Mouse (Mus musculus) sigmoid colon, adult 10 weeks (tissue): ENCODE measurements around the gene Exoc3l. TPM values are rescaled to one million over a fixed set of nuclear protein-coding genes. Genes with fewer than 3 reads are reported as not detected.

Experiments
- polyA plus RNA-seq: library from polyadenylated mRNA; stranded (reverse); fragments of 350-450 nt; fragmentation: Illumina TruSeq; extraction: RNeasy Lipid Tissue Mini Kit (QIAGEN cat#74804); gene quantifications from one replicate; pipeline ENCODE4 v1.2.3, GENCODE M21; 2014; ENCODE audit warnings: low read depth, low replicate concordance

The Exoc3l gene
- polyA plus RNA-seq, result not detected

DNA sequence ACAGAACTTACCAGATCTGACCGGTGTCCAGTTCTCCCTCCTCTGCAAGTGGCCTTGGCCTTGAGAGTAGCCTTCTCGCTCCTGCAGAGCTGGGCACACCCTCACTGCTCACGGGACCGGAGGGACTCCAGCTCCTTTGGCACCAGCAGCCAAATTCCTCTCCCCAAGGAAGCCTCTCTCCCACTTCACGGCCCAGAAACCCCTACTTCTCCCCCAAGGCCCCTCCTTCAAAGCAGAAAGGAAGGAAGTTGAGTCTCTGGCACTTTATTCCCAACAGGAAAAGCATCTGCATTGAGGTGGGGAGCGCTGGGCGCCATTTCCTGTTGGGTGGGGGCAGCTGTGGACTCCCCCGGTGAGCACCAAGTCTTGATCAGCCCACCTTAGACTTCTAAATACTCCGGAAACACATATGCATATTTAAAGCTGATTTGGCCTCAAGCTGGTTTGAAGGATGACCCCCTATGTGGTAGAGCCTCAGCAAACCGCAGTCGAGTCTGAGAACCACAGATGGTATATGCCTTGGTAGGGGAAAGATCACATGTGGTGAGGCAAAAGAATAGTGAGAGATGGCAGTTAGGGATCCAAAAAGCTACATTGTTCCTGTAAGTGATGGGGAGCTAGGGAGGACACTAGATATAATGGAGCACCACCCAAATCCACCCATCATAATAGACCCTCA is at the start of gene Exoc3l:
Gene Exoc3l, minus strand, starts transcription at position 207 of the 679 bp plus-strand sequence.

DNA sequence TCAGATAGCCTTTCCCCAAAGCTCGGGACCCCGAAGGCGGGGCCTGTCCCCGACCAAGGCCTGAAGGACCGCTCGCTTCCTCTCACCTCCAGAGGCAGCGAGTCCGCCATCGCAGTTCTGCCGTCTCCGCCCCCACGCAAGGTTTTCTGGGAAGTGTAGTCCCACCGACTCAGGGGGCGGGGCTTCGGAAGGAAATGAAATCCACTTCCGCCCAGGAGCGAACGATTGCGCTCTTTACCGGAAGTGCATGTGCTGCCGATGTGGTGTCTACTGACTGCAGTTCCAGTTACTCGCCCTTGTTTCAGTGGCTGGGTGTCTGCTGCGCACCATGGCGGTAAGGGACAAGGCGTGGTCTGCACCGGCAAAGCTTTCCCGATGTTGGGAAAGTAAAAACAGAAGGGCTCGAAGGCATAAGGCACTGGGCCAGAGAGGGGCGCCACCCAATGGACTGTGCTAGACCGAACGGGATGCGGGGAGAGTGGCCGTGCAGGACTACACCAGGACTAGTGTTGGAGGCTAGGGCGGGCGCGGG is 30.3 kb upstream of the Exoc3l start, which contains the start of the genes Lrrc29 and Tmem208:
Gene Lrrc29, minus strand, starts transcription at position 138 of the 532 bp plus-strand sequence.
Gene Tmem208, plus strand, starts transcription at position 214 of the 532 bp plus-strand sequence.

DNA sequence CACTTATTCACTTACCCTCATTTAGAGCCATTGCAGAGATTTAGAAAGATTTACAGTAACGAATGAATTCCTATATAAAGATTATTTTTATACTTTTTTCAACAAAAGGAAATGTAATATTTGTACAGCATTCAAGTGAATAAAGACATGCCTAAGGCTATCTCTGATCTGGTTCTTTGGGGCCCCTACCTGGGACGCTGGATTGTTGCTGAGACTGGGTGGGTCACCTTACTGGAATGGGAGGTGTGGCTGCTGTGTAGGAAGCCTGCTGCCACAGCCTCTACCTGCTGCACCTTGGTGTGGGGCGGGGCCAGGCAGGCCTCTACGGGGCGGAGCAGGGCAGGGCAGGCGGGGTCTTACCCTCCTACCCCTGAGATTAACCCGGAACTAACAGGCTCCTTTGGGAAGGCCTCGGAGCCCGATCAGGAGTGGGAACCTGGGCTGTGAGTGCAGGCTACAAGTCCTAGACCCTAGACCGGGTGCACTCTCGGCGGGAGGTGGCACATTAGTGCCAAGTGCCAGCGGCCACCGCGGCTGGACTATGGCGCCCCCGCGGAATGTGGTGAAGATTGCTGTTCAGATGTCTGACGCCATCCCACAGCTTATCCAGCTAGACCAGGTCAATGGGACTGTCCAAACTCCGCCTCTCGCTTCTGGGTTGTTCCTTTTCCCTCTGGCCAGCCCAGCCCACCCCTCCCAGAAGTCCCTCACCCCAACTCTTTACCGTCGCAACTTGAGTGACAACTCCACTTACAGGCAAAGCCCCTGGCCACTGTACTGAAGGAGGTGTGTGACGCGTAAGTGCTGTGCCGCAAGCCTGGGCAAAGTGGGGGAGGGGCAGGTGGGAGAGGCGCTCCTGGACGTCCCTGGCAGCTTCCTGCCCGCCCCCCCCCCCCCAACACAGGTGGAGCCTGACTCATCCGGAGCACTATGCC is 9.6 kb upstream of the Exoc3l start, which contains the start of gene Elmo3:
Gene Elmo3, plus strand, starts transcription at position 391 of the 935 bp plus-strand sequence.

DNA sequence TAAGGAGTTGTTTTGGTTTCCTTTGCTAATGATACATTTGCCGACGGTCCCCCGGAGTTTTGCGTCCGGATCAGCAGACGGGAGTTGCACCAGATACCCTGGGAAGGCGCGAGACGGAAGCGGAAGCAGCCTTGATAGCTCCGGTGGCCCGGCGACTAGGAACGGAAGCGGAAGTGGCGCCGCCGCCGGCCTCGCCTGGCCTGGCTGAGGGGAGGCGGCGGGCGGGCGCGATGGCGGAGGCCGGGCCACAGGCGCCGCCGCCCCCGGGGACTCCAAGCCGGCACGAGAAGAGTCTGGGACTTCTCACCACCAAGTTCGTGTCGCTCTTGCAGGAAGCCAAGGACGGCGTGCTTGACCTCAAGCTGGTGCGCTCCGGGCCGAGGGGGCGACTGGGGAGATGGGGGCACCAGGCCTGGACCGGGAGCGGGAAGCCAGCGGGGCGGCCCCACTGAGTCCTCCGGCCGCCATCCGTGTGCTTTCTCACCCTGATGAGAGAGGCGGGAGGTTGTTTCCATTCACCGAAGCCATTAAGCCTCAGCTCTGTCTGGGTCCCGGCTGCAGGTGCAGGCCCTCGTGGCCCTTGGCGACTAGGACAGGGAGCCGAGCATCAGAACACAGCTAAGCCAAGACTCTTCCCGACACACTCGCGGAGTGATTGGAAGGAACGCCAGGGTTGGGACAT is 1.8 kb upstream of the Exoc3l start, which contains the start of gene E2f4:
Gene E2f4, plus strand, starts transcription at position 153 of the 682 bp plus-strand sequence.

DNA sequence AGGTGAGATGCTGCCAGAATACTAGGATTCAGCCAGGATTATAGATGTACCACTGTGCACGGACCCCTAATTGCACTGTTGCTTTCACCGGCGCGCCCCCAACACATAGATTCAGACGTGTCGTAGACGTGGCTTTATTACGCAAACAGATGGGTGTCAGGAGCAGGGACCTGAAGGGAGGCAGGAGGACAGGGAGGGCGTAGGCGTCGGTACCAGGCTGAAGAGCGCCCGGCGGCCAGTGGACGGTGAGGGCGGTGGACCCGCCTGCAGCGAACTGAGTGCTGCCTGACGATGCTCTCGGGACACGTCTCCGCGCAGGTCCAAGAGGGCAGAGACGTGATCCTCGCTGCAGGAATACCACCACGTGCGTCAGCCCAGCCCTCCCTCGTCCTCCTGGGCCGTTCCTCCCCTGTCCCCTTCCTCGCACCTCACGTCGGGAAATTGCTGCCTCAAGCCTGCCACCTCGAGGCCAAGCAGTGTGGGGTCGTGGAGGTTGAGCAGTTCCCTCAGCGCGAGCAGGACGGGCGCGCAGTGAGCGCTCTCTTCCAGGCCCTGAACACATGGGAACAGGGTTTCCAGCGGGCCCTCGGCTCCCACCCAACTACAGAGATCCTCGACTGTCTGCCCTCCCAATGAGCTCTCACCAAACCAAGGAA is 6.0 kb downstream of the Exoc3l start, which contains the start of gene 4931428F04Rik:
Gene 4931428F04Rik, minus strand, starts transcription at position 60 of the 656 bp plus-strand sequence.

DNA sequence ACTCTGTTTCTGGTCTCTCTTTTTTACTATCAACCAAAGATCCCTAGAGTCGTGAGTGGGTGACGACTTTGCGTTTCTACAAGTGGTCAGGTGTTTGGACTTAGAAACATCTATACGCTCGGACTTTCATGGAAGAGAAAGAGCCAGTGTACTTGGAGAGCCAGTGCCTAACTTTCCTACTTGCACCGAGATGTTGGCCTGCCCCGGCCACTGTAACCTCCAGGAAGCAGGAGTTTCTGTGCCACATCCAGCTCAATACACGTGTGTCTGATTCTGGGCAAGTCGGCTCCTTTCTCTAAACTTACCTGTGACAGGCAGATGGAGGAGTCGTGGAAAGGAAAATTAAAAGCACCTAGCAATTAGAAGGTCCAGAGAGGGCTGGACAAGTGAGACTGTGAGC is 20.1 kb downstream of the Exoc3l start, which contains the start of gene Nol3:
Gene Nol3, plus strand, starts transcription at position 301 of the 400 bp plus-strand sequence.

DNA sequence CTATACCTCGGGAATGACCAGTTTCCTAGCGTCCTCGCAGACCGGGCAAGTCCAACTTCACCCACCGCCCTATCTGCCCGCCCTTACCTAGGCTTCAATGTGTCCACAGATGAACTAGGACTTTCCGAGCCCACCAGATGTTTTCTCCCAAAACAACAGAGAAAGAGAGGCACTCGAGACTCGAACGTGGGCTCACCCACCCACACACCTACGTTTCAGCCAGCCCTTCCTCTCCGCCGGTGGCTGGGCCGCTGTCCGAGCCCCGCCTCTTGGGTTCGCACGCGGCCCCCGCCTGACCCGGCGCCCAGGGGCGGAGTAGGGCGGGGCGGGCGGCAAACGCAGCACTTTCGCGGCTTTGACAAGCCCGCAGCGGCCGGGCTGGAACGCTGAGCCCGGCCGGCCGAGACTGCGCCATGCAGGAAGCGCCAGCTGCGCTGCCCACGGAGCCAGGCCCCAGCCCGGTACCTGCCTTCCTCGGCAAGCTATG is 26.4 kb downstream of the Exoc3l start, which contains the start of gene Hsf4:
Gene Hsf4, plus strand, starts transcription at position 341 of the 487 bp plus-strand sequence.

DNA sequence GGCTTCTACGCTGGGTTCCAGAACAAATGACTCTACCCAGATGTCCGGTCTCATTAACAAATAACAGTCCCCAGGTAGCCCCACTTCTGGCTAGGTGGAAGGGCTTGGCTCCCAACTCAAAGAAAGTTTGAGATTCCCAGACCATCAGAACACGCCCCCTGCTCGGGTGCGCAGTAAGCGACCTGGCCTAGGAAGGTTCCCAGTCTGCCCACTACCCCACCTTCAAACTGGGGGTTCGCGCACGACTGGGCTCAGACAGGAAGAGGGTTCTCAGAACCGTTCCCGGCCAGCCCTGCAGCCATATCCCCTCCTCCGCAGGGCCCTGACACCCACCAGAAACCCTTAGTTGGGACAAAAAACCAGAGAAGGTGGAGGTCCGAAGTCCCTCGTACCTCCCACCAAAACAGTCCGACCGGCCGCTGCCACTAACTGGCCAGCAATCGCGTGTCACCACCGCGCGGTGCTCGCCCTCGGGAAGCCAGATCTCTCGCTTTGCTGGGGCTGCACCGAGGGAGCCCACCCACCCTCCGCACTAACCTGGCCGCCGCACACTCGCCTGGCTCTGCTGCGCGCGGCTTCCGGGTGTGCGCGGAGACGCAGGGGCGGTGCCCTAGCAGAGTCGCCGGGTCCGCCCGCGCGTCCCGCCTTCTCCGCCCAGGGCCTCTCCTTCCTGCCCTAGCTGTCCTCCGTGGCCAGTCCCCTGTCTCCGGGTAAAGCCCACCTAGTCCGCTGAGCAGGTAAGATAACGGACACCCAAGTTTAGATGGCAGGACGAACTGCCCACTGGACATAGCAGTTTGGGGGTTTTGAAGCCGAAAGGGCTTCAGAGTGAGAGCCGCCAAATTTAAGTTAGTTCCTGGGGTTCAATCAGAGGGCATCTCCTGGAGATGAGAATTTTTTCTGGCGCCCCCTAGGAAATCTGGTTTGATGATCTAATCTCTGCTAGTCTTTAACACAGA is 31.6 kb downstream of the Exoc3l start, which contains the start of the genes Tradd and Fbxl8:
Gene Tradd, minus strand, starts transcription at position 586 of the 959 bp plus-strand sequence.
Gene Fbxl8, plus strand, starts transcription at position 625 of the 959 bp plus-strand sequence.

DNA sequence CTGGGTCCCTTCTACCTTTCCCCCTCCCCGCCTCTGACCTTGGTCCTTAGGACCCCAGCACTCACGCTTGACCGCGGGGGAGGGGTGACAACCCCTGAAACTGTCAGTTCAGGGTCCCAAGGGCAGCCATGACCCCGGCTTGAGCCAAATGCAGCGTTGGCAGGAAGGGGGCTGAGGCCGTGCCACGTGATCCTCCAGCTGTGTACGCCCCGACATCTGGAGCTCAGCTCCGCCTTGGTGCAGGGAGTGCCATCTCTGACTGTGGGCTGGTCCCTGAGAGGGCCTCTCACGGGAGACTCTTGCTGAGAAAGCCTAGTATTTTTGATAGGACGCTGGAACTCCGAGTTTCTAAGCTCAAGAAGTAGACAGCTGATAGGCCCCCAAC is 40.9 kb downstream of the Exoc3l start, which contains the start of gene B3gnt9:
Gene B3gnt9, minus strand, starts transcription at position 188 of the 385 bp plus-strand sequence.

Other genes with a start within 250 kb of the Exoc3l start
- gene Ces3a, start 247.5 kb downstream of the Exoc3l start, polyA plus RNA-seq, result 0.76 TPM
- not detected for gene Ces3b, start 212.3 kb downstream of the Exoc3l start, polyA plus RNA-seq
- gene Ces4a, start 164.3 kb downstream of the Exoc3l start, polyA plus RNA-seq, result not detected
- 162 TPM for gene Cbfb, start 125.4 kb downstream of the Exoc3l start, polyA plus RNA-seq
- gene D230025D16Rik, start 71.0 kb downstream of the Exoc3l start, polyA plus RNA-seq, result 30.6 TPM
- 3.5 TPM for gene B3gnt9, start 40.9 kb downstream of the Exoc3l start, polyA plus RNA-seq
- 5.3 TPM for gene Tradd, start 31.5 kb downstream of the Exoc3l start, polyA plus RNA-seq
- gene Fbxl8, start 31.5 kb downstream of the Exoc3l start, polyA plus RNA-seq, result 0.28 TPM
- gene Hsf4, start 26.3 kb downstream of the Exoc3l start, polyA plus RNA-seq, result not detected
- gene Nol3, start 20.0 kb downstream of the Exoc3l start, polyA plus RNA-seq, result 0.50 TPM
- gene 4931428F04Rik, start 6.2 kb downstream of the Exoc3l start, polyA plus RNA-seq, result 1.3 TPM
- 9.1 TPM for gene E2f4, start 1.6 kb upstream of the Exoc3l start, polyA plus RNA-seq
- gene Elmo3, start 9.5 kb upstream of the Exoc3l start, polyA plus RNA-seq, result 6.4 TPM
- 0.13 TPM for gene Lrrc29, start 30.2 kb upstream of the Exoc3l start, polyA plus RNA-seq
- 10.0 TPM for gene Tmem208, start 30.3 kb upstream of the Exoc3l start, polyA plus RNA-seq
- 0.28 TPM for gene Fhod1, start 51.9 kb upstream of the Exoc3l start, polyA plus RNA-seq
- gene Slc9a5, start 52.7 kb upstream of the Exoc3l start, polyA plus RNA-seq, result 0.09 TPM
- not detected for gene Plekhg4, start 77.2 kb upstream of the Exoc3l start, polyA plus RNA-seq
- gene Kctd19, start 117.4 kb upstream of the Exoc3l start, polyA plus RNA-seq, result not detected
- gene Lrrc36, start 117.5 kb upstream of the Exoc3l start, polyA plus RNA-seq, result not detected
- gene Tppp3, start 175.4 kb upstream of the Exoc3l start, polyA plus RNA-seq, result 1.1 TPM
- 3.8 TPM for gene Zdhhc1, start 200.8 kb upstream of the Exoc3l start, polyA plus RNA-seq
- gene Hsd11b2, start 222.7 kb upstream of the Exoc3l start, polyA plus RNA-seq, result 68.5 TPM